Mouse (Mus musculus): ENCODE results near the gene Rapgef3. TPM values are rescaled to one million over a fixed set of nuclear protein-coding genes. Genes with fewer than 3 reads are reported as not detected.

The Rapgef3 gene
- polyA plus RNA-seq, 1 experiment from 2014 or later: 10.1 TPM

GRCm38 (mm10) chr15:97793386-97794153 is 25.8 kb upstream of the Rapgef3 start:
- Histone ChIP-seq H3K4me2 (no peak overlapping the region), H3K27me3 (no peaks in the 10 kb centered on the region), H3K4me3 (replicated peaks) (no peak overlapping the region), H3K4me1 (replicated peaks) (no peaks in the 10 kb centered on the region), H3K9ac (replicated peaks) (no peak overlapping the region), H3K9me3 (no peaks in the 10 kb centered on the region), H3K27ac (no peak overlapping the region), H3K36me3 (peaks cover 86% of the 10 kb centered on the region)
- 92% methylated on average over 18 of the region's 18 CpGs for WGBS
- no peak for ATAC-seq (ENCODE audit: insufficient number of reproducible peaks, insufficient read depth, low FRiP score, low TSS enrichment, low read depth)

DNA sequence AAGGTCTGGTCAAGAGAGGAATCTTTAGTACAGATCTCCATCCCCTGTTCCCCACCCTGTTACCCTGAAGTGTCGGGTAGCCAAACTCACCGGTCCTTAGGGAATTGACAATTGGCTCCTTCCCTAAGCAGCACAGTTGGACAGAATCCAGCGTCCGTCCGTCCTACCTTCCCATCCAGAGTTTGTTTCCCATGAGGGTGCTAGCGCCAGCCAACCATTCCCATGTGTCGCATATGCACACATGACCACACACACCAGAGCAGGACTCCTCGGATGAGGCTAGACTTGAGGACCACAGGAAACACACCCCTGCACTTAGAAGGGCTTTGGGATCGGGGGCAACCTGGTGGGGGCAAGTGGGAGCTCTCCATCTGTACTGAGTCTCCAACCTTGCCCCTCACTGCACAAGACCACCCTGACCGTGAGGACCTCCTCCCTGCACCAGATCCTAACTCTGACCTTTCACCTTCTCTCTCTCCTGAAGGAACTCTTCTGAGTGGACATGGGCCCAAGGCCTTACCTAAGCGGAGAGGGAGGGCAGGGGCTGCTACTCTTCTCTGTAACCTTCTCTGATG is 23.4 kb upstream of the Rapgef3 start:
- Histone ChIP-seq H3K4me2 (no peak overlapping the region), H3K9me3 (no peaks in the 10 kb centered on the region), H3K4me1 (replicated peaks) (peaks cover 2% of the 10 kb centered on the region; the same call in 1 of the 2 replicates), H3K9ac (replicated peaks) (no peak overlapping the region), H3K4me3 (replicated peaks) (no peak overlapping the region), H3K27me3 (no peaks in the 10 kb centered on the region), H3K36me3 (peaks cover 62% of the 10 kb centered on the region), H3K27ac (no peak overlapping the region)
- 90% methylated on average over 11 of the region's 11 CpGs for WGBS
- ATAC-seq (ENCODE audit: insufficient number of reproducible peaks, insufficient read depth, low FRiP score, low TSS enrichment, low read depth): no peak

GRCm38 (mm10) chr15:97789761-97790505 is 22.2 kb upstream of the Rapgef3 start:
- Histone ChIP-seq H3K9me3 (no peaks in the 10 kb centered on the region), H3K27ac (no peak overlapping the region), H3K9ac (replicated peaks) (no peak overlapping the region), H3K4me2 (no peak overlapping the region), H3K4me3 (replicated peaks) (no peak overlapping the region), H3K27me3 (no peaks in the 10 kb centered on the region), H3K36me3 (peaks cover 51% of the 10 kb centered on the region), H3K4me1 (replicated peaks) (peaks cover 2% of the 10 kb centered on the region; the same call in 1 of the 2 replicates)
- ATAC-seq (ENCODE audit: insufficient number of reproducible peaks, insufficient read depth, low FRiP score, low TSS enrichment, low read depth): no peak
- 55% methylated on average over 20 of the region's 20 CpGs for WGBS

- no peak overlapping the region for H3K4me2 ChIP-seq
- no peaks in the 10 kb centered on the region for H3K9me3 ChIP-seq
- H3K4me3 ChIP-seq (replicated peaks): no peak overlapping the region
- H3K9ac ChIP-seq (replicated peaks): no peak overlapping the region
- no peak for ATAC-seq (ENCODE audit: insufficient number of reproducible peaks, insufficient read depth, low FRiP score, low TSS enrichment, low read depth)
- peaks cover 6% of the 10 kb centered on the region; the same call in 1 of the 2 replicates for H3K27me3 ChIP-seq
- peak overlapping the region; percentile 45; the same call in 1 of the 2 replicates for H3K27ac ChIP-seq
- 69% methylated on average over 6 of the region's 6 CpGs for WGBS
- H3K4me1 ChIP-seq (replicated peaks): peaks cover 5% of the 10 kb centered on the region; the same call in 1 of the 2 replicates
- H3K36me3 ChIP-seq: peaks cover 40% of the 10 kb centered on the region
Observed at GRCm38 (mm10) chr15:97788821-97789220, 21.0 kb upstream of the Rapgef3 start.

GRCm38 (mm10) chr15:97787799-97788667 is 20.3 kb upstream of the Rapgef3 start:
- no peak for ATAC-seq (ENCODE audit: insufficient number of reproducible peaks, insufficient read depth, low FRiP score, low TSS enrichment, low read depth)
- Histone ChIP-seq H3K27ac (no peak overlapping the region), H3K9ac (replicated peaks) (no peak overlapping the region), H3K4me1 (replicated peaks) (peaks cover 6% of the 10 kb centered on the region), H3K27me3 (peaks cover 6% of the 10 kb centered on the region; the same call in 1 of the 2 replicates), H3K9me3 (no peaks in the 10 kb centered on the region), H3K36me3 (peaks cover 32% of the 10 kb centered on the region), H3K4me2 (no peak overlapping the region), H3K4me3 (replicated peaks) (no peak overlapping the region)
- WGBS: 76% methylated on average over 19 of the region's 19 CpGs

DNA sequence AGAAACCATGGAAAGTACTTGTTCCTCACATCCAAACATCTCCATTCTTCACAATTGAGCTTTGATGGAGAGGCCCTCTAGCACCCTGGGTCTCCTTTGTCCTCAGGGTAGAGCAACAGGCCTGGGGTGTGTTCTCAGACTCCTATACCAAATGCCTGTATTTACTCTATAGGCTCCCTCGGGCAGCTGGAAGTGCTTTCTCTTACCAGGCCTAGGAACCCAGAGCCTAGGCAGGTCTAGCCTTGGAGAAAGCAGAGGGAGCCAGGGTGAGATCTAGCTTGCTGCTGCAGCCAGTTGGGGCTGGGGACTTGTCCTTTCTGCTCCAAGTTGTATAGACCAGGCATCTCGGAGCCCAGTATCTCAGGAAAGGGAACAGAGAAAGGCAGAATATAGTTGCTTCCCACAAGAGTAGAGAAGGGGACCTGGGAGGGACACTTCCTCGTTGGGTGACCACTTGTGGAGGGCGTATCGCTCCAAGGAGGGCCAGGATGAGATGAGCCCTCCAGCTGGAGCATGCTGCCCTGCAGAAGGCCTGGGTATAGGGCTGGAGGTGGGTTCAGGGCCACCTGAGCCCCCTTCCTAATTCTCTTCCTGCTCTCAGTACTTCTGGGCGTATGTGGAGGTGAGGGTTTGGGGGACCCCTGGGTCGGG is 19.5 kb upstream of the Rapgef3 start:
- Histone ChIP-seq H3K27me3 (peaks cover 6% of the 10 kb centered on the region; the same call in 1 of the 2 replicates), H3K4me1 (replicated peaks) (peaks cover 14% of the 10 kb centered on the region), H3K27ac (no peak overlapping the region), H3K9me3 (no peaks in the 10 kb centered on the region), H3K4me3 (replicated peaks) (no peak overlapping the region), H3K4me2 (no peak overlapping the region), H3K9ac (replicated peaks) (no peak overlapping the region), H3K36me3 (peaks cover 25% of the 10 kb centered on the region)
- no peak for ATAC-seq (ENCODE audit: insufficient number of reproducible peaks, insufficient read depth, low FRiP score, low TSS enrichment, low read depth)
- WGBS: 80% methylated on average over 7 of the region's 7 CpGs

DNA sequence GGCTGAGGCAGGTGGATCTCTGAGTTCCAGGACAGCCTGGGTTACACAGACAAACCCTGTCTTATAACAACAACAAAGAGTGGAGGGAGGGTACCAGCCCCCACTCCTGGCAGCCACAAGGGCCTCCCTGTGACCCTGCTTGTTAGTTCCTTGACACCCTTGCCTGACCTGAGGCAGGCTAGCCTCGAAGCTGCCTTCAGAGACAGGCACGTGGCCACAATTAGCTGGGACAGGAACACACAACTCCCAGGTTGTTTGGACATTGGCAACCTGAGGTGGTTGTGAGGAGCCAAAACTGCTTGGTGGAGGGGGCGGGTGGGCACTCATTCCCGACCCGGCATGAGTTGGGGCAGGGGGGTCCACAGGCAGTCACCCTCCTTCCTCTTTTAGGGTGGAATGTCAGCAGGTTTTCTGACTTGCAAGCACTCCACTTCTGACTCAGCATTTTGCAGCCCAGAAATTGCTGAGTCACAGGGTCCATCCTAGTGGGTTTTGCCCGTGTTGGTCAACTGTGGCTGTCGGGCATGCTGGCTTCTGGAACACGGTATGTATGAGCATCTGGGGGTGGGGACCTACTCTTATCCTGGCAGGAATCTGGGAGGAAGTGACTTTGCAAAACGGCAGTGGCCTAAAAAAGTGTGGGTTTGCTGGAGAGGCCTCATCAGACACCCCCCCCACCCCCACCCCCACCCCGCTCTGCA is 18.8 kb upstream of the Rapgef3 start:
- Histone ChIP-seq H3K9ac (replicated peaks) (no peak overlapping the region), H3K4me3 (replicated peaks) (no peak overlapping the region), H3K4me2 (0 out of 2 replicates have a peak overlapping the region, but pooled peaks have one; percentile 2), H3K4me1 (replicated peaks) (peaks cover 21% of the 10 kb centered on the region), H3K27ac (no peak overlapping the region), H3K27me3 (peaks cover 6% of the 10 kb centered on the region; the same call in 1 of the 2 replicates), H3K9me3 (no peaks in the 10 kb centered on the region), H3K36me3 (peaks cover 18% of the 10 kb centered on the region)
- 80% methylated on average over 10 of the region's 10 CpGs for WGBS
- ATAC-seq (ENCODE audit: insufficient number of reproducible peaks, insufficient read depth, low FRiP score, low TSS enrichment, low read depth): no peak

GRCm38 (mm10) chr15:97785731-97786411 is 18.1 kb upstream of the Rapgef3 start:
- no peak overlapping the region for H3K4me3 ChIP-seq (replicated peaks)
- H3K4me1 ChIP-seq (replicated peaks): peaks cover 28% of the 10 kb centered on the region
- 0 out of 2 replicates have a peak overlapping the region, but pooled peaks have one; percentile 2 for H3K4me2 ChIP-seq
- H3K36me3 ChIP-seq: peaks cover 11% of the 10 kb centered on the region
- no peaks in the 10 kb centered on the region for H3K9me3 ChIP-seq
- 86% methylated on average over 9 of the region's 9 CpGs for WGBS
- peaks cover 6% of the 10 kb centered on the region; the same call in 1 of the 2 replicates for H3K27me3 ChIP-seq
- no peak overlapping the region for H3K9ac ChIP-seq (replicated peaks)
- no peak overlapping the region for H3K27ac ChIP-seq
- ATAC-seq (ENCODE audit: insufficient number of reproducible peaks, insufficient read depth, low FRiP score, low TSS enrichment, low read depth): no peak

DNA sequence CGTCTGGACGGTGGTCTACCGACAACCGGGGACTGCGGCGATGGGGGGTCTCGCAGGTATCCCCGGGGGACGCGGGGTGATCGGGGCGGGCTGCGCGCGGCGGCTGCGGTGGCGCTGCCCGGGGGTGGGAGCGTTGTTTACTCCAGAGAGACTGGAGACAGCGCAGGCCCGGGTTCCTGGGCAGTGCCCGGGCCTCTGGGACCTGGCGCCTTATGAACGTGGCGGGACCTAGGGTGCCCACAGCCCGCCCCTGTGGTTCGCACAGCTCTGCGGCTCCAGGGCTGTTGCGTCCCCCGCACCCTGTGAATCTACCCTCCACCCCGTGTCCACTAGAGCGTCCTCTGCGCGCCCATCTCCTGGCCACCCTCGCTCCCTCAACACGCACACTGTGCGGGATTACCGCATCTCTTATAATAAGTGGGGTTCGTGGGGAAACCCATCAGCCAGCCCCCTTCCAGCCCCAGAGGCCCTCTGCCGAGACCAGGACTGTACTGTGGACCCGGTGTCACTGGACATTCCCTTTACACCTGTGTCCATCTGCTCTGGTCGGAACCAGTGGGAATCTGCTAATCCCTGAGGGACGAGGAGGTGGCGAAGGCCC is 16.9 kb upstream of the Rapgef3 start:
- H3K4me3 ChIP-seq (replicated peaks): peak overlapping the region; percentile 81
- H3K27ac ChIP-seq: no peak overlapping the region
- no peaks in the 10 kb centered on the region for H3K9me3 ChIP-seq
- 6% methylated on average over 45 of the region's 45 CpGs for WGBS
- peaks cover 3% of the 10 kb centered on the region; the same call in 1 of the 2 replicates for H3K36me3 ChIP-seq
- H3K4me1 ChIP-seq (replicated peaks): peaks cover 40% of the 10 kb centered on the region
- H3K27me3 ChIP-seq: peaks cover 6% of the 10 kb centered on the region; the same call in 1 of the 2 replicates
- peak overlapping the region; percentile 93 for H3K4me2 ChIP-seq
- peak overlapping the region; percentile 78 for H3K9ac ChIP-seq (replicated peaks)
- ATAC-seq (ENCODE audit: insufficient number of reproducible peaks, insufficient read depth, low FRiP score, low TSS enrichment, low read depth): peak; percentile 40; the same call in 1 of the 2 replicates

All from limb, embryonic 12.5 days (tissue).